Mouse (Mus musculus): ENCODE results near the gene Cactin.

Cactin gene

GRCm38 (mm10) chr10:81297845-81298244, 23.1 kb upstream of the Cactin start:
- no peak for DNase-seq (ENCODE audit: low spot score in 2 of 2)

- DNase-seq (ENCODE audit: low spot score in 2 of 2), result peak in 1 of 2 experiments; percentile 83
These were observed 22.4 kb upstream of the Cactin start for GRCm38 (mm10) chr10:81298369-81299100.

DNA sequence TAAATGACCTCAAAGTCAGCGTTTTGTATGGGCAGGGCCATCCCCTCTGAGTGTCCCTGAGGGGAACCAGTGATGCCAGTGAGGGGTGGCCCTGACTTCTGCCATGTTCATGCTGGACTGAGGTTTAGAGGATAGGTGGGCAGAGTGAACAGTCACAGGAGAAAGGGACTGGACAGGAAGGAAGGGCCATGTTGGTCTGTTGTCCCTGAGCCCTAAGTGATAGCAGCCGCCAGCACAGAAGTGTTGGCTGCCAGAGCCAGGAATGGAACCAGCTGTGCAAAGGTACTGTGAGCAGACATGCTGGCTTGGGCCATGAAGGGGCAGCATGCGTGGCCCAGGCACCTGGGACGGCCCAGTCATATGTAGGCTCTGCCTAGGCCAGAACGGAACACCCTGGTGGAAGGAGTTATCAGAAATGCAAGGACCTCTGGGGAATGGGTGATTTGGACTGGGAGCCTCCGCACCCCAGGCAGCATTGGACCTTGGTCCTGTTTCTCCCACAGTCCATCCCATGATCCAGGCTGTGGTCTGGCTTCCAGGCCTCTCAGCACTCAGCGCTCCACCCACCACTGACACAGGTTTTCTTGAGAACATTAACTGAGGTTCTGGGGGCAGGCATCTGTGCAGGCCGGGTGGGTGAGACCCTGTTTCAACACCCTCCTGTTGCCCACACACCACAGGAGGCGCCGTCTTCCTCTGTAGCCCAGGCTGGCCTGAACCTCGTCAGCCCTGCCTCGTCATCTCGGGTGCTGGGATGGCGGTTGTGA, 21.1 kb upstream of the Cactin start:
- DNase-seq (ENCODE audit: low spot score in 2 of 2), result no peak

DNA sequence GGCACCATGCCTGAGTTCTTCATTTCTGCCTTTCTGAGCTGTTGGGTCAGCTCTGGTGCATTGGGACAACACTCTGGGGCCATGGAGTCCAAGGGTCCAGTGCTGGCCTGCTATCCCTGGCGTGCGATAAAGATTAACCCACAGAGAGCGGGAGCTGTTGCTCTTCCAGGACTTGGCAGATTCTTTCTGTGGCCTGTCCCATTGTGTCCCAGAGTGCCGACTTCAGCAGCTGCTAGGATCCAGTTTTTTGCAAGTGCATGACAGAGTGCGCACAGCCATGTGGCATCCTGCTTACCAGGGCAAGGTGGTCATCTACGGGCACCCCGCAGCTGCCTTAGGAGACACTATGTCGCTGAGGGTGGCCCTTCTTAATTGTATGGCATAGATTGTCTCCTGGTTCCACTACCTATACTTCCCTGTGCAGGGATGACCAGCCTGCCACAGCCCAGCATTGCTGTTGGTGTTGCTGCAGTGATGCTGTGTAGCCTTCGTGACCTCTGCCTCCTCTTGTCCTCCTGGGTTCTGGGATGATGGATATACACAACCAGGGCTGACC, 20.5 kb upstream of the Cactin start:
- no peak for DNase-seq (ENCODE audit: low spot score in 2 of 2)

DNA sequence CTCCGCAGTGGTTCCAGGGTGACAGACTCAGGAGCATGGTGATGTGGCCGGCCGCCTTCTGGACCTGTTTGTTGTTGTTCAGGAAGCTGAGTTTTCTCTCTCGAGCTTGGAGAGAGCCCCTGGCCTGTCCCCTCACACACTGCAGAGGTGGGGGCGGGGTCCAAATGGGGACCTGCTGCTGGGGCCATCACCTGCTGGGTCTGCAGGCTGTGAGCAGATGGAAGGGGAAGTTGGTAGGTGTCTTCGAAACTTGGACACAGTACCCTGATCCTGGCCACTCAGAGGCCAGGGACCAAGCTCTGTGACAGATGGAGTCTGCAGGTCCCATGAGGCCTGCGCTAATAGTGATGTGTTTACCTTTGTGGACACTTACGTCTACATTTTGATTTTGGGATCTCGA, 19.6 kb upstream of the Cactin start:
- DNase-seq (ENCODE audit: low spot score in 2 of 2), result no peak

GRCm38 (mm10) chr10:81302288-81302687, 18.6 kb upstream of the Cactin start:
- no peak for DNase-seq (ENCODE audit: low spot score in 2 of 2)

GRCm38 (mm10) chr10:81302781-81303218, 18.1 kb upstream of the Cactin start:
- DNase-seq (ENCODE audit: low spot score in 2 of 2), result peak in 1 of 2 experiments; percentile 81

GRCm38 (mm10) chr10:81303258-81303657, 17.6 kb upstream of the Cactin start:
- no peak for DNase-seq (ENCODE audit: low spot score in 2 of 2)

GRCm38 (mm10) chr10:81303761-81304160, 17.1 kb upstream of the Cactin start:
- DNase-seq (ENCODE audit: low spot score in 2 of 2), result no peak

GRCm38 (mm10) chr10:81304597-81305238, 16.2 kb upstream of the Cactin start:
- DNase-seq (ENCODE audit: low spot score in 2 of 2), result no peak

DNA sequence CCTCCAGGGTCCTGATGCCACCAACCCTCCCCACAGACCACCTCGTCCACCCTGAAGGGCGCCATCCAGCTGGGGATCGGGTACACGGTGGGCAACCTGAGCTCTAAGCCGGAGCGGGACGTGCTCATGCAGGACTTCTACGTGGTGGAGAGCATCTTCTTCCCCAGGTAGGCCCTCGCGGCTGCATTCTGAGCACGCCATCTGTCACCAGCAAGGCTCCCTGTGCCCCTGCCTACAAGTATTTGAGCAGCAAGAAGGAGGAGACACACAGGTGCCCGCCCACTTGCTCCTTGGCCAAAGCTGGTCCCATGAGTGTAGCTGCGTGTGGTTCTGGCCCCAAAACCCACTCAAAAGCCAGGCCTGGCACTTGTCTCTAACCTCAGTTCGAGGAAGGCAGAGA, 15.2 kb upstream of the Cactin start:
- no peak for DNase-seq (ENCODE audit: low spot score in 2 of 2)

DNA sequence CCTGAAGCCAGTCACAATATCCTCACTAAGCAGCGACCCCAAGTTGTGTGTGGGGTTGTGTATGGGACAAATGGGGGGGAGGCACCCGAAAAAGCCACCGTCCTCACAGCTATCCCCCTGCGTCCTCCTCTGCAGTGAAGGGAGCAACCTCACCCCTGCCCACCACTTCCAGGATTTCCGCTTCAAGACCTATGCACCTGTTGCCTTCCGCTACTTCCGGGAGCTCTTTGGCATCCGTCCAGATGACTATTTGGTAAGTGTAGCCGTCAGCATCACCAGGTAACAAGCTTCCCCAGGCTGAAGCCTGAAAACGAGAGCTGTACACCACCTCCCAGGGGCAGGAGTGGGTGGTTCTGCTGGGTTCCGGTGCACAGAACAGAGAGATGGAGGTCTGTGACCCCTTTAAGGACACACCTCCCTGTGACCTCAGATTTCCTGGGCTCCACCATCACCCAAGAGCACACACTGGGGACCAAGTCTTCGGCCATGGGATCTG, 14.7 kb upstream of the Cactin start:
- no peak for DNase-seq (ENCODE audit: low spot score in 2 of 2)

DNA sequence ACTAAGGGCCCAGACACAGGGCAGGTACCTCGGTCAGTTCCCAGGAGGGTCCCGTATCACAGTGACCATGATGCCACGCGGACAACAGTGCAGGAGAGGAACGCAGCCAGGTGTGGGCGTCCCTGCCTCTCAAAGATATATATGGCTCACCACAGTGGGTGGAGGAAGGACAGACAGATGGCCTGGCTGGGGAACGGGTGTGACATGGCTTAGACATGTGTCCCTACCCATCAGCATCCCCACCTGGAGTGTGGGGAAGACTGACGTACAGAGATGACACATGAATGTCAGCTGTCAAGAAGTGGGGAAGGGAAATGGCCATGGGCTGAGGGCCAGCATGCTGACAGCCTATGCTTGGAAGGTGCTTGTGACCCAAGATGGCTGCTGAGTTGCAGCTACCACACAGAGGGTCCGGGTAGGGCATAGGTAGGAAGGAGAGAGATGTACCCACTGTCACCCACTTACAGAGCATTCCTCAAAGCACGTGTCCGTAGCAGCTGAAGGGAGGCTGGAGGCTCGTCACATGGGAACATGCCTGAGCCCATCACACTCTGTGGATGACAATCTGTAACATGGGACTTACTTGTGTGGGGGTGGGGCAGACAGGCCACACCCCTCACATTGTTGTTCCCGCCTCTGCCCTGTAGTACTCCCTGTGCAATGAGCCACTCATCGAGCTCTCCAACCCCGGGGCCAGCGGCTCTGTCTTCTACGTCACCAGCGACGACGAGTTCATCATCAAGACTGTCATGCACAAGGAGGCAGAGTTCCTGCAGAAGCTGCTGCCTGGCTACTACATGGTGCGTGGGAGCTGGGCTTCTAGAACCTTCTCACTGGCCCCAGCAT, 13.8 kb upstream of the Cactin start:
- peak in 1 of 2 experiments; percentile 73 for DNase-seq (ENCODE audit: low spot score in 2 of 2)

- DNase-seq (ENCODE audit: low spot score in 2 of 2), result no peak
These were observed 11.3 kb upstream of the Cactin start for GRCm38 (mm10) chr10:81309571-81309970.

DNA sequence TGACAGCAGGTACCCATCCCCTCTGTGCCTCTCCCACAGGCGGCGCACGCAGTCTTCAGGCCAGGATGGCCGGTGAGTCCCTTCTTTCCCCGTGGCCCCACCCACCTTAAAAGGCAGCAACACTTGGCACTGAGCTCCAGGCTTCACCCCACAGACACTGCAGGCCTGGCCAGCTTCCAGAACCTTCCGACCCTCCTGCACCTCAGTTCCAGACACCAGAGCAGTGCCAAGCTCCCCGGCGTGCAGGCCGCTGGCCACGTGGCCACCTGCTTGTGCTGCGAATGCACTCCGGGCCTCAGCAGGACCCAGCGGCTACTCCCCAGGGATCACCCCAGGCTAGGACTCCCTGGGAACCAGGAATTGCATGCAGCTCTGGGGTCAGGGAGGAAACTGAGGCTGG, 7.3 kb upstream of the Cactin start:
- no peak for DNase-seq (ENCODE audit: low spot score in 2 of 2)

DNA sequence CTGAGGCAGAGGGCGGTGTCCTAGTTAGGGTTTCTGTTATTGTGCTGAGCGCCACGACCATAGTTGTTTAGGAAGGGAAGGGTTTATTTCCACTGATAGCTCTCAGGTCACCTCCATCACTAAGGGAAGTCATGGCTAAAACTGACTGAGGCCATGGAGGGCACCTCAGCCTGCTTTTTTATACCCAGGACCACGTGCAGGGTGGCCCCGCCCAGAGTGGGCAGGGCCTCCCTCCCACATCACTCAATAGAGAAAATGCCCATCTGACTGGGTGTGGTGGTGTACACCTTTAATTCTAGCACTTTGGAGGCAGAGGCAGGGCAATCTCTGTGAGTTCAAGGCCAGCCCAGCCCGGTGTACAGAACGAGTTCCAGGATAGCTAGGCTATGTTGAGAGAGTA, 6.7 kb upstream of the Cactin start:
- no peak for DNase-seq (ENCODE audit: low spot score in 2 of 2)

- DNase-seq (ENCODE audit: low spot score in 2 of 2), result no peak
These were observed 5.3 kb upstream of the Cactin start for GRCm38 (mm10) chr10:81315587-81315986.

DNA sequence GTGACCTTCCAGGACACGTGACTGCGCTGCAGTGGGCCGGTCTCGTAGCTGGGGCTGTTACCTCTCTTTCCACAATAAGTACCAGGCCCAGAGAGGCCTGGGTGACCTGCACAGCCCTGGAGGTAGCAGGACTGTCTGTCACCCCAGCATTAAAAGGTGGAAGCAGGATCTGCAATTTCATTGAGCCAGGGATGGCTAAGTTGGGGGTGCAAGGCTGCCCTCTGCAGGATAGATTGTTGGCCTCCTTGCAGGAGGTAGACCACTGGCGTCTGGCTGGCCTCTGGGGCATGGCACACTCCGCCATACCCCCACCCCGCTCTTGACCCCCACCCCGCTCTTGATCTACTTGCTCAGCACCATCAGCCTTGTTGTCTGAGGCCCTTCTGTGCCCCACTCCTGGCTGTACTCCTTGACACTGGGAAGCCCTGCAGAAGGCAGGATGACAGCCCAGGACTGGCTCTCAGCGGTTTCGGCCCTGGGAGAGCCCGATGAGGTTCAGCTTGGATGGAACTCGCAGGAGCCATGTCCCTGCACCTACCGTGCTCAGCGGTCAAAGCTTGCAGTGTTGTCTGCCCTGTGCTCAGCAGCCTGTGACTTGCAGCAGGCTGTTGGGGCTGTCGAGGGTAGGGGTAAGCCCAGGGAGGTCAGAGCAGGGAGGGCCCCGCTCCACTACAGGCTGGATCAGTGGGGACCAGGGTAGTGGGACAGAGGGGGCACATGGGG, 4.4 kb upstream of the Cactin start:
- no peak for DNase-seq (ENCODE audit: low spot score in 2 of 2)

DNA sequence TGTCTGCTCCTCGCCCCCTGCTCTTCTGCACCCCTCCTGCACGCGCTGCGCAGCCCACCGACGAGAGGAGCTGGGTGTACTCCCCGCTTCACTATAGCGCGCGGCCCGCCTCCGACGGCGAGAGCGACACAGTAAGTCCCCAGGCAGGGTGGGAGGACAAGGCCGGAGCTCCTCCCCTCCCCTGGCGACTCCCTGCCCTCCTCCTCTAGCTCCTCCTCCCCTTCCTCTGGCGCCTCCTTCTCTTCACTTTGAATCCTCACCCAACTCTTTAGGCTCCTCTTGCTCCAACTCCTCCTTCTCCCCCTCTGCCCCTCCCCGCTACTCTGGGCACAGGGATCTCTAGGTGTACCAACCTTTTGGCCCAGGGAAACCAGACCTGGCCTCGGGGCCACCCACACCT, 3.6 kb upstream of the Cactin start:
- no peak for DNase-seq (ENCODE audit: low spot score in 2 of 2)

DNA sequence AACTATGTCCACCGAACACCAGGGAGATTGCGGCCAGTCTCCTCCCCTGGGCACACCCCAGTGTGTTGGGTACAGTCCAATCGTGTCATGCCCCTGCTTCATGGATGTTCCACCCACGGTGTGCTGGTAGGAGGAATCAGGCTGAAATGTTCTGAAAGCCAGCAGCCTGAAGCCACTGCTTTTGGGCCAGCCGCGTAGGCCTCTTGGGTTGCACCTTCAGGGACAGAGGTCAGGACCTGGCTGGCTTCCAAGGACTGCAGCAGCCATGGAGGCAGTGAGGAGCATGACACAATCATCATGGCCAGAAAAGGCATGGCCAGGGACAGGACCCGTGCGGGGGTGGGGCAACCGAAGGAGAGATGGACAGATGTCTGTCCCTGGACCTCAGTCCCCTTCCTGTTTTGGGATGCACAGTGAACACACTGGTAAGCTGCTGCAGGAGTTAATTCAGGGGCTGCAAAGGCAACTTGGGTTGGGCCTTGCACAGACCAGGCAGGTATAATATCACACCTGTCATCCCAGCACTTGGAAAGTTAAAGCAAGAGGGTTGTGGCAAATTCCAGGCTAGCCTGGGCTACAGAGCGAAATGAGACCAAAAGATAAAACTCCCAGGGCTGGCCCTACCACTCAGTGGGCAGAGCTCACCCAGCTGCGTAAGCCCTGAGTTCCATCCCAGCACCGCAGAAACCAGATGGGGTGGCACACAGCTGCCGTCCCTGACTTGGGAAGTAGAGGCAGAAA, 2.1 kb upstream of the Cactin start:
- DNase-seq (ENCODE audit: low spot score in 2 of 2), result no peak

Measured in left cerebral cortex, adult 9 months (tissue).